Mouse (Mus musculus) stomach, postnatal 0 days (tissue): ENCODE data around the gene Stxbp4. TPM values are rescaled to one million over a fixed set of nuclear protein-coding genes. Genes with fewer than 3 reads are reported as not detected.

Experiments
- ATAC-seq: fragments of 200-750 bp; cut with Nextera tagmentation; 2 replicates; pipeline ENCODE4 v1.8.0; 2017; ENCODE audit not compliant: low FRiP score, low TSS enrichment
- DNase-seq: peaks from one replicate; pipeline ENCODE4 v3.0.0-alpha.2; 2016; ENCODE audit warnings: low spot score
- H3K27ac ChIP-seq: fragments of 300-500 bp; sonication (generic); replicated peaks from 2 replicates; pipeline ENCODE4 v1.5.1; 2014; ENCODE audit warnings: mild to moderate bottlenecking, control low read depth
- H3K27me3 ChIP-seq: fragments of 300-500 bp; sonication (generic); 2 replicates; pipeline ENCODE4 v1.6.1; 2014; ENCODE audit warnings: low read length; ENCODE audit not compliant: control insufficient read depth, insufficient read depth
- H3K36me3 ChIP-seq: fragments of 300-500 bp; sonication (generic); 2 replicates; pipeline ENCODE4 v1.6.1; 2014; ENCODE audit warnings: low read length, mixed read lengths; ENCODE audit not compliant: control insufficient read depth, insufficient read depth
- H3K4me1 ChIP-seq: fragments of 300-500 bp; sonication (generic); replicated peaks from 2 replicates; pipeline ENCODE4 v1.6.1; 2014; ENCODE audit warnings: antibody characterized with exemption; ENCODE audit not compliant: control insufficient read depth, insufficient read depth
- H3K4me2 ChIP-seq: fragments of 300-500 bp; sonication (generic); replicated peaks from 2 replicates; pipeline ENCODE4 v1.6.1; 2014; ENCODE audit warnings: low read depth, mild to moderate bottlenecking, control low read depth, moderate library complexity
- H3K4me3 ChIP-seq: fragments of 300-500 bp; sonication (generic); 2 replicates; pipeline ENCODE4 v1.5.1; 2014; ENCODE audit warnings: low read depth, low read length, control low read depth
- H3K9ac ChIP-seq: fragments of 300-500 bp; sonication (generic); 2 replicates; pipeline ENCODE4 v1.6.1; 2014; ENCODE audit warnings: mild to moderate bottlenecking, low read length, control low read depth, mixed read lengths
- H3K9me3 ChIP-seq: fragments of 300-500 bp; sonication (generic); 2 replicates; pipeline ENCODE4 v1.6.1; 2016; ENCODE audit warnings: low read length; ENCODE audit not compliant: control insufficient read depth
- CTCF ChIP-seq: IDR thresholded peaks from 2 replicates; pipeline ENCODE4 v1.5.1; 2016; ENCODE audit warnings: antibody characterized with exemption, low read depth, mild to moderate bottlenecking, moderate library complexity
- EP300 ChIP-seq: optimal IDR thresholded peaks from 2 replicates; pipeline ENCODE3; 2016; ENCODE audit warnings: antibody characterized with exemption
- WGBS: fragments of 180-500 bp; shearing (Covaris S2); extraction: QIAGEN DNeasy Blood & Tissue Kit; methylation state at CpG from one replicate; pipeline ENCODE4 v1.1.7; 2014; 5-methylcytosine and 5-hydroxymethylcytosine counted together
- polyA plus RNA-seq: library from polyadenylated mRNA; unstranded; fragments of >200 nt; fragmentation: Nextera tagmentation; extraction: Ambion mirVana; gene quantifications from 2 replicates; pipeline ENCODE4 v1.2.1, GENCODE M21; 2015

Gene Stxbp4
- polyA plus RNA-seq, 1 experiment from 2014 or later, result 2.7 TPM

- Histone ChIP-seq H3K27me3 (no peaks in the 10 kb centered on the region), H3K4me3 (no peak overlapping the region), H3K9ac (no peak overlapping the region), H3K9me3 (no peaks in the 10 kb centered on the region), H3K4me1 (no peaks in the 10 kb centered on the region), H3K4me2 (no peak overlapping the region), H3K27ac (no peak overlapping the region), H3K36me3 (no peaks in the 10 kb centered on the region; the same call in 1 of the 2 replicates)
- ATAC-seq, result no peak
- no peak for DNase-seq
- TF ChIP-seq CTCF, result no peak
- no peak for TF ChIP-seq EP300
These were observed 43.3 kb upstream of the Stxbp4 start for GRCm38 (mm10) chr11:90681171-90681570.

GRCm38 (mm10) chr11:90678582-90678981 lies 40.7 kb upstream of the Stxbp4 start:
- H3K4me3 ChIP-seq, result no peak overlapping the region
- DNase-seq (no peak), ATAC-seq (peak; percentile 84)
- no peaks in the 10 kb centered on the region for H3K9me3 ChIP-seq
- H3K27ac ChIP-seq, result no peak overlapping the region
- H3K4me2 ChIP-seq, result no peak overlapping the region
- no peaks in the 10 kb centered on the region; the same call in 1 of the 2 replicates for H3K36me3 ChIP-seq
- no peaks in the 10 kb centered on the region for H3K4me1 ChIP-seq
- H3K9ac ChIP-seq, result no peak overlapping the region
- TF ChIP-seq EP300 (no peak), CTCF (no peak)
- WGBS, result 64% methylated on average over 5 of the region's 5 CpGs
- no peaks in the 10 kb centered on the region for H3K27me3 ChIP-seq

- Histone ChIP-seq H3K9ac (no peak overlapping the region), H3K9me3 (no peaks in the 10 kb centered on the region), H3K36me3 (no peaks in the 10 kb centered on the region; the same call in 1 of the 2 replicates), H3K27me3 (no peaks in the 10 kb centered on the region), H3K27ac (no peak overlapping the region), H3K4me3 (no peak overlapping the region), H3K4me2 (no peak overlapping the region), H3K4me1 (no peaks in the 10 kb centered on the region)
- DNase-seq (no peak), ATAC-seq (no peak)
- 84% methylated on average over 8 of the region's 8 CpGs for WGBS
- TF ChIP-seq EP300, result no peak
- TF ChIP-seq CTCF, result no peak
These were observed 39.9 kb upstream of the Stxbp4 start for GRCm38 (mm10) chr11:90677771-90678288.

DNA sequence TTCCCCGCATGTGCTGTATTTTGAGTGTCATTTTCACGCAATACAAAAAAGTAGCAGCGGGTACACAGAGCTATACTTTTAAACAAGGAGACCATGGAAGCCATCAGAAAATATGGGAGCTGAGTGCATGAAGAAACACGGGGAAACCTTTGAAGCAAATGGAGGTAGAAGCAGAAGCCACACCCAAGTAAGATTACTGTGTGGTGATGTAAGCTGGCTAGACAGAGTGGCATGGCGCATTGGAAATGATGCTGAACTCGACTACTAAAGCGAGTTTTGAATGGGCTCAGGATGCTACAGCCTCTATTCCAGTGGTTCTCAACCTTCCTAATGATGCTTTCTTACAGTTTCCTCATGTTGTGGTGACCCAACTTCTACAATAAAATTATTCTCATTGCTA lies 39.1 kb upstream of the Stxbp4 start:
- no peak overlapping the region for H3K4me3 ChIP-seq
- H3K27me3 ChIP-seq, result no peaks in the 10 kb centered on the region
- no peaks in the 10 kb centered on the region for H3K4me1 ChIP-seq
- no peak for TF ChIP-seq CTCF
- TF ChIP-seq EP300, result no peak
- H3K9me3 ChIP-seq, result no peaks in the 10 kb centered on the region
- no peak overlapping the region for H3K4me2 ChIP-seq
- DNase-seq, result no peak
- H3K36me3 ChIP-seq, result no peaks in the 10 kb centered on the region
- H3K9ac ChIP-seq, result no peak overlapping the region
- no peak overlapping the region for H3K27ac ChIP-seq
- 92% methylated on average over 7 of the region's 7 CpGs for WGBS
- ATAC-seq, result no peak

GRCm38 (mm10) chr11:90675479-90676110 lies 37.7 kb upstream of the Stxbp4 start:
- H3K9me3 ChIP-seq, result no peaks in the 10 kb centered on the region
- H3K4me3 ChIP-seq, result no peak overlapping the region
- H3K9ac ChIP-seq, result no peak overlapping the region
- no peaks in the 10 kb centered on the region for H3K27me3 ChIP-seq
- DNase-seq, result no peak
- TF ChIP-seq EP300, result no peak
- no peak for TF ChIP-seq CTCF
- no peak overlapping the region for H3K27ac ChIP-seq
- no peak overlapping the region for H3K4me2 ChIP-seq
- H3K36me3 ChIP-seq, result no peaks in the 10 kb centered on the region
- ATAC-seq, result no peak
- no peaks in the 10 kb centered on the region for H3K4me1 ChIP-seq
- WGBS, result 68% methylated on average over 5 of the region's 5 CpGs

- Histone ChIP-seq H3K27ac (no peak overlapping the region), H3K4me1 (peaks cover 11% of the 10 kb centered on the region; the same call in 1 of the 2 replicates), H3K36me3 (no peaks in the 10 kb centered on the region), H3K4me3 (no peak overlapping the region), H3K9ac (no peak overlapping the region), H3K4me2 (no peak overlapping the region), H3K9me3 (no peaks in the 10 kb centered on the region), H3K27me3 (no peaks in the 10 kb centered on the region)
- no peak for ATAC-seq
- DNase-seq, result peak; percentile 22
- 73% methylated on average over 6 of the region's 6 CpGs for WGBS
- TF ChIP-seq EP300, result no peak
- TF ChIP-seq CTCF, result no peak
These were observed 29.4 kb upstream of the Stxbp4 start for GRCm38 (mm10) chr11:90667325-90667724.
